Mouse (Mus musculus): ENCODE results near the gene Soga1.

Soga1 gene

DNA sequence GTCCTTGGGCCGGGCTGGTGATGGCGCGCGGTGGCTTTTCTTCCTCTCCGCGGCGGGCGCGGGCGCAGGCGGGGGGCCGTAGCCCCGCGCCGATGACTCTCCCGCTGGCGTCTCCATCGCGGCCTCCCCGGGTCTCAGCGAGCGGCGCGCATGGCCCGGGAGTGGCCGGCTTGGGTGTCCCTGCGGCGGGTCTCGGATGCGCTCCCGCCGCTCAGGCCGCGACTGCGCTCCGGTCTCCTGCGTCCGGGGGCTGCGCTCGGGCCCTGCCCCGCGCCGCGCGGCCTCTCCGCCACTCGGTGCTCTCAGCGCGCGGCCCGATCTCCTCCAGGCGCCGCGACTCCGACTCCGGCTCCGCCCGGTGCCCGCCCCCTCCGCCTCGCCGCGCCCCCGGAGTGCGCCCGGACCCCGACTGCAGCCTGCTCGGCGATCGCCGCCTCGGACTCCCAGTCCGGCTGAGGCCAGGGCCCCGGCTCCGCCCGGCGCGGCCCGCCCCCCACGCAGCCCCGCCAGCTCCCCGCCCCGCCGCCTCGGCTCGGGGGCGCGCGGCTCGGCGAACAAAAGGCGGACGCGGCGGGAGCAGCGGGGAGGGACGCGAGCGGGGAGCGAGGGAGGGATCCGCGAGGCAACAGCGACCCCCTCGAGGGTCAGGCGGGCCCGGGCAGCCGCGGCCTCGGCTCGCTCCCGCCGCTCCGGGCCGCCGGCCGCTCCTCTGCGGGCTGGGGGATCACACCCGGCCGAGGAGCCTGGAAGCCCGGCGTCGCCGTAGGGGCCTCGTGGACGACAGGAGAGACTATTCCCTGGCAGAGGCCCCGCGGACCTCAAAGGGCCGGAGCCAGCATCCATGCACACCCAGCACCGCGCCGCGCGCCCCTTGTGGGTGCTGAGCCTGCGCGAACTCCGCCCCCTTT lies at the start of gene Soga1:
Gene Soga1, minus strand, starts transcription at position 462 of the 908 bp plus-strand sequence.
- DNase-seq = peak; percentile 77 to 86

DNA sequence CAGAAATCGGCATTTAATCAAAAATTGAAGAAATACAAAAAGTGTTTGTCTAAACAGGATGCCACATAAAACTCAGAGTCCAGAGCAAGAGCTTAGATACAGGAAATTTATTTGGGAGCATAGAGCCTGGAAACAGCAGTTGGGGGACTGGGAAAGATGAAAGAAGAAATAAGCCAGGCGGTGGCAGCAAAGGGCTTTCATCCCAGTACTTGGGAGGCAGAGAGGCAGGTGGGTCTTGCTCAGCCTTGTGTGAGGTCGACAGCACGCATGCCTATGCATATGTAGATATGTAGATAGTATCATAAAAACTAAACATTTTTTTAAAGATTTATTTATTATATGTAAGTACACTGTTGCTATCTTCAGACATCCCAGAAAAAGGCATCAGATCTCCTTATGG lies 49.0 kb upstream of the Soga1 start:
- no peak for DNase-seq

DNA sequence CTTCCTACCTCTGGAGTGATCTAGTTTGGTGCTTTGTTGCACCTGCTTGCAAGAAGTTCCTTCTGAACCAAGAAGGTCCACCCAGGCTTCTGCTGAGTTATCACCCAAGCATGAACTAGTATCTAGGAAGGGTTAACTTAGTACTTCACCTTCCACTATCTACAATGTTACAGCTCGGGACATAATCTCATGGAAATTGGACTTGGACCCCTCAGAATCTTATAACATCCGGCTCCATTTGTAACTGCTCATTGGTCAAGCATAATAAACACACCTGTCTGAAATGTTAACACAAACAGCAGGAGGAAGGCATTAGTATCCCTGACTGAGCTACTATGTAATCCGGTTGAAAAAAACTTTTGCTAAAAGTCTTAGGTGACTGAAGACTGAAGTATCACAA lies 48.3 kb upstream of the Soga1 start:
- no peak for DNase-seq

DNA sequence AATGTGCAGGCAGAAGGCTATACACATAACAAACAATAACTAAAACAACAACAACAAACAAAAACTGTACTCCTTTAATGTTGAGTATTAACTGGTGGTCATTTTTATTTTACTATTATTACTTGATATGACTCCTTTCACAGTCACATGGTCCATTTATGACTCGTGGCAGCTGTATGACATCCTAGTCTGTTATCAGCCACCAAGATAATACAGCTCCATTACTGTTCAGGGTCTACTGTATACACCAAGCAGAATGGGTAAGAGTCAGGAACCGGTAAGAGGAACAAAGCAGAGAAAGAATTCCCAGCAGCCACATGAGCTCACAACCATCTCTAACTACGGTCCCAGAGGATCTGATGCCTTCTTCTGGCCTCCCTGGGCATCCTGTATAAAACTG lies 46.2 kb upstream of the Soga1 start:
- no peak for DNase-seq

DNA sequence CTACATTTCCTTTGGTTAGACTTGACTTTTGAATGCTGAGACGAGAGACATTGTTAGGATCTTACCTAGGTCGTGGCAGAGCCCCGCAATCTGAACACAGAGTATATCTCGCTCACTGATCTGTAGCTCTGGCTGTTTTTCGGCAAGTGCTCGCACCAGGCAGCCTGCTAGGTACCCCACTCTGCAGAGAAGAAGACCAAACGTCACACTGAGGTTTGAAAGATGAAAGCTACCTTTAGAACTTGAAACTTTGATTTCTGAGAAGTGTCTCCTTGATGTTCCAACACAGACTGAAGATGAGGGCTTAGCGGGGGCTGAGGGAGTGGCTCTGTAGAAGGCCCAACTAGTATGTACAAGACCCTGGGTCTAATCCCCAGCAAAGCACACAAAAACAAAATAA lies 42.7 kb upstream of the Soga1 start:
- DNase-seq = no peak

DNA sequence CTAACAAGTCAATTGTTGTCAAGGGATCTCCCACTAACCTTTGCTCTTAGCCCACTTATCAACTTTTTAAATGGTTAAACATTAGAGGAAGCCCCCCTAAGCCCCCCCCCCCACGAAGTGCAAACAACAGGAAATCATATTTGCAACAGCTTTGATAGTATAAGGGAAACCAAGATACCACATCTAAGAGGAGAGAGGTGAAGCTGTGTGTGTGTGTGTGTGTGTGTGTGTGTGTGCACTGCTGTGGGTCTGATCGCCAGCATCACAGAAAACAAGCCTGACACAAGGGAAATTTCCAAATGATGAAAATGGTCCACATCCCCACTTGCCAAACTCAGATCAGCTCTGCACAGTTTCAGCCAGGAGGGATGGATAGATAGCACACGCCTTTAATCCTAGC lies 40.0 kb upstream of the Soga1 start:
- no peak for DNase-seq

DNA sequence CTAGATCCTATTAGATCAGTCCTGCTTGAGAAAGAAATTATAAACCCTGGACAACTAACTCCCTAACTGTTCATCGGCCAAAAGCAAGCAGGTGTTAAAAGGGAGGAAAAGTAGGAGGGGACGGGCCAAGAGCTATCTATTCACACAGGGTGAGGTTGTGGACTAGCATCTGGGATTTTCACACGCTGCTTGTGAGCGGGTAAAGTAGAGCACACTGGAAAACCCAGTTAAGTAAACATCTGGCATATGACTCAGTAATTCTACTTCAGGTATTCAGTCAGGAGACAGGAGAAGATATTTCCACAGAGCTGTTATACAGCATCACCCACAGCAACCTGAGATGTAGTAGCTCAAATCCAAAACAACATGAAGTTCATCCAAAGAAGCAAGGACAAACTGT lies 39.5 kb upstream of the Soga1 start:
- no peak for DNase-seq

DNA sequence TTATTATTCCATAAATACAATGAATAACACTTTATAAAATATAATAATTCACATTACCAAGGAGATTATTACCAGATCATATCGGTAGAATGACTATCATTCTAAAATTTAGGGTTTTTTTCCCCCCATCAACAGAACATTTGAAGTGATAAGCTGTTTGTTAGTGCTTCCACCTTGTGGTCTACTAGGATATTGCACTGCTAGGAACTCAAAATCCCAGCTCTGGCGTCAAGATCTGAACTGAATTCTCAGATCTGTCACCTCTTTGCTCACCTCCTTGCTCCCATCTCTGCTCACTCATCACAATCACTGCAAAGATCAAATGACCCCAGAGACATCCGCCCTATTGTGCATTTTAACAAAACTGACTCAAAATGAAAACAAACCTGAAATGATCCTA lies 37.9 kb upstream of the Soga1 start:
- peak in 1 of 2 experiments; percentile 26 for DNase-seq

DNA sequence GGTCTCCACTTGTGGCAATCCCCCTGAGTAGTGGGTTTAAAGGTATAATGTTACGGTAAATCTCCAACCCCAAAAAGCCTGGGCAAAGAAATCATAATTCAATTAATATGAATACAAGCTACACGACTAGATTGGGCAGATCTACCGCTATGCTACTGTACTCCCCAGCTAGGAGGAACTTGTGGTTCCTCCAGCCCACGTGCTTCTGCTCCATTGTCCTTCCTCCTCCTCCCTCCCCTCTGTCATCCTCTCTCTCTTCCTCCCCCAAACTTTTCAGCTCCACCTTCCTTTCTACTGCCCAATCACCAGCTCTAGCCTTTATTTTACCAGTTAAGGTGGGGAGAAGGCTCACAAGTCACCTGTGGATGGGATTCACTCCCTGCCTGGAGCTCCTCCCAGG lies 29.2 kb upstream of the Soga1 start:
- DNase-seq = no peak

DNA sequence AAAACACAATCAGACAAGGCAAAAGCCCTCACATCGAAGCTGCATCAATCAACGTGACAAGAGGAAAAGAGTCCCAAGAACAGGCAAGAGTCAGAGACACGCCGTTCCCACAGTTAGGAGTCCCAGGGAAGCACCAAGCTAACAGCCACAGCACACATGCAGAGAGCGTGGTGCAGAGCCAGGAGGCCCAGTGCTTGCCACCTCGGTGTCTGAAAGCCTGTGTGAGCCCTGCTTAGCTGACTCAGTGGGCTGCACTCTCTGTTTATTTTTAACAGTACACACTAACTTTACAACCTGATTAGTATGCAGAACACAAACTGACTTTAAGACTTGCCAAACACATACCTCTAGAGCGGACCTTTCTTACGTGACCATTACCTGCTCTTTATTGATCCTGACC lies 25.4 kb upstream of the Soga1 start:
- no peak for DNase-seq

DNA sequence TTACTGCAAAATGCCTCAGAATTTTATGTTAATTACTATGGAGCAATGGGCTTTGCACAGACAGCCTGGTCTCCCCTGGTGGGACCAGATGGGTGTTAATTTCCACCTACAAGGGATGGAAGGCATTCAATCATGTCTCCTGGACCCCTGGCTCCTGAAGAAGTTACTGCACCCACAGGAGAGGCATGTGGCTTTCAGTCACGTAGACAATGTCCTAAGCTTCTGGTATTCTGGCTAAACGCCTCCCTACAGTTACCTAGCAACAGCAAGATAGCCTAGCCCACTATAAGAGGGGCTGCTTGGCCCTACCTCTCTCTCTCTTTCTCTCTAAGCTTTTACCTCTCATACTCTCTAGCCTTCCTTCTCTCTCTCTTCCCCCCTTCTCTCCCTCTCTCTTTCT lies 23.2 kb upstream of the Soga1 start:
- no peak for DNase-seq

DNA sequence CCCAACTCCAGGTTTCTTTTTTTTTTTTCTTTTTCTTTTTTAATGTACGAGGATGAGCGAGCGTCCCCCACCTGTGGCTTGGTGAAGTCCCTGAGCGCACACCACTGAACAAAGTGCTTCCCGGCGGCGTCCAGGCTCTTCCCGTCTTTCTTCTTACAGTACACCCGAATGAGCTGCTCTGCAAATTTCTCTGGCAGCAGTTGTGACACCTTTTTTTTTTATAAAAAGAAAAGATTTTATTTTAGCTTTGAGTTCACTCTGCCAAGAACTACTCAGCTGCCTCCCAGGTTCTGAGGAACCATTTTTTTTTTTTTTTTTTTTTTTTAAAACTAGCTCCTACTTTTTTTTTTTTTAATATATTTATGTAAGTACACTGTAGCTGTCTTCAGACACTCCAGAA lies 22.6 kb upstream of the Soga1 start:
- no peak for DNase-seq

DNA sequence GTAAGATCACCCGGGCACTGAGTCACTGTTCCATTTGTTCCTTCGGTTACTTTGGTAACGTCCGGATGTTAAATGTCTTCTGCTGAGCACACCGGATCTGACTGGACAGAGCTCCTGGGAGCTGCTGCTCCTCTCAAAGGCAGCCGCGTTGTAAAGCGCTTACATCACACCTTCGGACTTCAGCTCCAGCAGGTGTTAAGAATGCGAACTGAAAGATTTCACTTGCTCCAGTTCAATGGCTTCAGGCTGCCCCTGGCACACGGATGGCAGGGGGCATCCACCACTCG lies 21.2 kb upstream of the Soga1 start:
- no peak for DNase-seq

DNA sequence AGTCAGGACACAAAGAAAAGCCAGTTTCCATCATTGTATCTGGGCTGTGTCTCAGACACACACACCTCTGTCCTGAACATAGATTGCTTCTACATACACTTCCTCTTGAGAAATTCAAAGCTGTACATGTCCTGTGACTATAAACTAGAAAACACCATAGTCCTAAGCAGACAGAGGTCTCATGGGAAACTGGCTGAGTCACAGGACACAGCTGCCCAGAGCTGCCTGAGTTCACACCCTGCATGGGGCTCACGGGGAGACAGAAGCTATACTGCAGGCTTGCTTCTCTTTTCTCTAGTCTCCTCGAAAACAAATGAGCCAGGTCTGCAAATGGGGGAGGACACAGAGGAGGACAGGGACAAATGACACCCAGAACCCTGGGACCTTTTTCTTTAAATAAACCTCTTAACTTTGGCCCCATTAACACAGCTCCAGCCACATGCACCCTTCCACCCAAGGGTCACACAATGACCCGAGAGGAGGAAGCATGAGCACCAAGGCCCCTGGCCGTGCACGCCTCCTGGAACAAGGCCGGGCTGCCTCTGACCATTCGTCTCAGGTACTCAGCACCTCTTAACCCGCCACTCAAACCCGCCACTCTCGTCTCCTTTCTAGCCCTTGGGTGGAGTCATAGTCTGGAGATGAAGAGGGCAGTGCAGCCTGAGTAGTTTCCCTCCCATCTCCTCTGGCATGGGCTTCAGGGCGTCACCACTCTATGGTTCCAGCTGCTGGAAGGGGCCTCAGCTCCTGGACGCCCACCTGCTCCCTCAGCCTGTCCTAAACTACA lies 20.7 kb upstream of the Soga1 start:
- no peak for DNase-seq

DNA sequence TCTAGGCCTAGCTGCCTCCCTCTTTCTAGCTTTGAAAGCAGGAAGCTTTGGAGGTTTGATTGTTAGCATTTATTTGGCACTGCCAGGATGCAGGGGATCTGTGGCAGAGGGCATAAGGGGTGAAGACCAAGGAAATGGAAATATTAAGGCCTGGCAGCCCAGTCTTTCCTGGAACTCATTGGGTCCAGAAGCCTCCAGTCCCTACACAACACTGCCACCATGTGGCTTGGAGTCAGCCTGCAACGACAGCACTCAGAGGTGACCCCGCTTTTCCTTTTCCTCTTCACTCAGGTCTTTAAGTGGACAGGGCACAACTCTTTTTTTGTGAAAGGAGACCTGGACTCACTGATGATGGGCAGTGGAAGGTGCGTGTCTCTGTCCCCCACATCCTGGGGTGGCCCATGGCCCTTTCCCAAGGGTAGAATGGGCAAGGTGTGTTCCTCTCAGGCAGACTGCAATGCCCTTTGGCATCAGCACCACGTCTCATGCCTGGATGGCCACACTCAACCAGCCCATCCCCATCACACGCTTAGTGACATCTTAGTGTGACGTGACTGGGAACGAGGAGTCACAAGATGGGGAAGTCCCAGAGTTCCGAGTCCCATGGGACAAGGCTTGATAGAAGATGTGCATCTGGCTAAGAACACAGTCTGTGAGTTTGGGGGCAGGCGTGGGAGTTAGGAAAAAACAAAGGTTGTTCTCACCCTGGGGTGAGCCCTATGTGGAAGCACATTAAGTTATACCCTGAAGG lies 16.1 kb upstream of the Soga1 start:
- peak; percentile 84 to 89 for DNase-seq

DNA sequence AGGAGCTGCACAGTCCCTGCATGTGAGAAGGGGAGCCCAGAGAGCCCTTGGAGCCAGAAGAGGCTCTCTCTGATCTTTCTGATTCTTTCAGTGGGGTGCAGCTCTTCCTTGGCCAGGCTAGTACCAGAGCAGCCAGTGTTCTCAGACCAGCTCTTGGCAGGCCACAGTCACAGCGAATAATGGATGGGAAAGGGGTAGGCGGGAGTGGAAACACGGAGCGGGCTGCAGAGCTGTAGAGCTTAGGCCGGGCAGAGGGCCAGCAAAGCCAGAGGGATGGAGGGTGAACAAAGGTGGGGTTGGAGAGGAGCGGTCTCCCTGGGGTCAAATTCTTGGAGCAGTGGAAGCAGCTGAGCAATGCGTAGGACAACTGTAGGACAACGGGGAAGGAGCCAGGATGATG lies 13.0 kb upstream of the Soga1 start:
- DNase-seq = peak; percentile 34 to 35

DNA sequence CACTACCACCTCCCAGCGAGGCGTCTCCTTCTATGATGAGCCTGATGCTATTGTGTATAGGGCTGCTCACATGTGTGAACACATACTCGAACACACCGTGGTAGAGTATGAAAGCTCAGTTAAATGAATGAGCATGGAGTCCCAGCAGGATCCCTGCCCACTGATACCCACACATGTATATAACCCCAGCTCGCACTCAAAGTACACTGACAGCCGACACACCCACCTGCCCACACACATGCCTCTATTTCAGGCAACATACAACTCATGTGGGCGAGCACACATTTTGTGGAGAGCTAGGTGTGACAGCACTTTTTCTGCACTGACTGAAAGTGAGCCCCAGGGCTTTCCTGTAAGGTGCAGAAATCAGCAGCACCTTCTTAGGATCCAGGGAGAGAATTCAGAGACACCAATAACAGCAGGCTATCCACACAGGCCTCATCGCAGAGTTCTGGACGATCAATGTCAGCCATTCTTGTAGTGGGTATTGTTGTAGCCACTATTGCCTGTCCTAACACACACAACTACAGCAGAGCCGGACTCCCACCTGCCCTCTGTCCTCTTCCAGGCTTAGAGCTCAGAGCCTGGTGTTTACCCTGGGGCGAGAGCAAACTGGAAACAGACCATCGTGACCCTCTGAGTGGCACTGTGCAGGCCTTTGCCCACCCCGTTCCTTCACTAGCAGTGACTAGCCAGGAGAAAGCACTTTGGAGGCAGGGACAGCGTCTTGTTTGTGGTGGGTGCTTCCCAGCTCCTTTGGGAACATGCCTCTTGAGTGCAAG lies 8.7 kb upstream of the Soga1 start:
- DNase-seq = no peak

DNA sequence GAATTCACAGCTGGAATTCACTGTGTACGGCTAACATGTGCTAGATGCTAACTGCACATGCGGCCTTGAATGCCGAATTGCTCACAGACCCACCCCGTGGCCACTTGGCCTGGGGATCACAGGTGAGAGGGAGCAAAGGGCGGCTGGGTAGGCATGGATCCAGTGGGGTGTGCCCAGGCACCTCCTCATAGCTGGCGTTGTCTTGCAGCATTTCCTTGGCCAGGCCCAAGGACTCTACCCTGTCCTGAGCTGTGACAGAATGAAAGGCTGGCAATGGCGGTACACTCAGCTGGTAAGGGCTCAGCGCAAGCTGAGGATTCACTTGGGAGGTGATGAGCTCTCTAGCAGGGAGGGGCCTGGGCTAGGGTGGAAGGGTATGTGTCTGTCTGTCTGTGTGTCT lies 7.7 kb upstream of the Soga1 start, which contains the start of gene Tldc2:
Gene Tldc2, plus strand, starts transcription at position 260 of the 400 bp plus-strand sequence.
- no peak for DNase-seq

DNA sequence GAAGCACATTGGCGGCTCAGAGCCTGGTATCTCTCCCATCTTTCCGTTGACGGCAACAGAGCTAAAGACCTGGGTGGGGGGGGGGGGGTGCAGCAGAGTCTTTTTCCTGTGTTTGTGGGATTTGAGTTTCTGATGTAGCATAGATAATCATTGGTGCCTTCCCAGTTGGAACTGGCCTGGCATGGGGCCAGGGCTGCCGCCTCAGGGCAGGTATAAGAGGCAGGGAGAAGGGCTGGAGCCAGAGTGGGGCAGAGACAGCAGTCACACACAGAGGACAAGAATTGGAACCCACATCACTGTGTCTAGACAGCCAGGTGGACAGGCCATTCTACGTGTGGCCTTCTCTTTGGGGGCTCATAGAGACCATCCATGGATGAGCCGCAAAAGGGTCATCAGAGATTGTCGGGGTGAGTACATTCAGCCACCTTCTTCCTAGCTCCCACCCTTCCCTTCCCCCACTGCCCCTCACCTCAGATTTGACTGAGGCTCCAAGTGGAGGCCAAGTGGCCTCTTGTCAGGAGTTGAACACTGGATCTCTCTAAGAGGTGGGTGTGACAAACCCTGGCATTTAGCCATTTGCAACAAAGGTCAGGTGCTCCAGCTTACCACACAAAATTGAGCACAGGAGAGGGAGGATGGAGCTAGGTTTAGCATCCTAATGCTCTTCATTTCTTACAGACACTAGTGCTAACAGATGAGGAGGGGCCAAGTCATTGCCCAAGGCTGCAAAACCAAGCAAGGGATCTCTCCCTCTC lies 6.0 kb upstream of the Soga1 start:
- DNase-seq = peak in 1 of 2 experiments; percentile 34

DNA sequence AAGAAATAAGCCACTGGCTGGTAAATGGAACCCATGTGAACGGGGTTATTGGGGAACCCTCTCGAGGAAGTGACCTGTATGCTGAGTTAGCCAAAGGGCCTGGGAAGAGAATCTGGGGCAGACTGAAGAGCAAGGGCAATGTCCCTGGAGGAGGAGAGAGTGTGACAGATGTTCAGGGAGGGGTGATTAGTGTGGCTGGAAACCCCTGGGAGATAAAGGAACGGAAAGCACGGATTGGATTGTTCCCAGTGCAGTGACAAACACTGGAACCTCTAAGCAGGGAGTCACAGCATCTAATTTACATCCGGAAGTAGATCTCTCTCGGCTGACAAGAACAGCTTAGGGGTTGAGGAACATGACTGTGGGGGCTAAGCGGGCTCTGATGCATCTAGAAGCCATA lies 2.9 kb upstream of the Soga1 start:
- DNase-seq = no peak

DNA sequence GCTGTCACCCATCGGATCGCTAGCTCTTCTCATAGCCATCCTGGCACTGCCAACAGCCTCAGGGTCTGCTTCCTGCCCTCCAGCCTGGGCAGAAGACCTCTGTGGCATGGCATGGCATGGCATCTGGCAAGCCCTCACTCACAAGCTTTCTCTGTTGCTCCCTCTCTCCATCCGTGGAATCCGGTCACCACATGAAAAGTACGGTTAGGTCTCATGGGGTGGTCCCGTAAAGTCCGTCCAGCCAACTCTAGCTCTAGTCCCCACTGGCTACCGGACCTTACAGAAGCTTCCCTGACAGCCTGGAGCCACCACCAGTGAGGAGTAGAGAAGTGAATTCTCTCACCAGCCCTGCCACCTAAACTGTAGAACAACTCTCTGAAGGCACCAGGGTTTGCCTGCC lies 2.3 kb upstream of the Soga1 start:
- DNase-seq = no peak

DNA sequence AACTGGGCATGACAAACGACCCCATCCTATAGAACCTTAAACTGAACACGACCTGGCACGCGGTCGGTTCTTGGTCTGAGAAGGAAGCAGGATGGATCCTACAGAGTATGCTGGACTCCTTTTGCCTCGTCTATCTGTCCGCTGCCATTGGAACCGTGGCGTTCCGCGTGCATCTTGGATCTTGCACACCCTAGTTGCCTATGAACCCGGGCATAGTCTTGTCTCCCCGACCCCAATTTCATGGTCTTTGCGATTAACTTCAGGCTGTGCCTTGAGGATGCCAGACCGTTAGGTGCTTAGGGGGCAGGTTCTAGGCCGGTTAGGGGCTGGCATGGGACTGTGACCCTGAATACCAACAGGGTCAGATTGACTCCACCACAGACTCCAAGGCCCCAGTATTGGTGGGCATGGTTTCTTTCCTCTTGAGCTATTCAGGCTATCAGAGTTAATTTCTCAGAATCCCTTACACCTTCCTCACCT lies 687 bp upstream of the Soga1 start:
- DNase-seq = no peak
